Mouse (Mus musculus): ENCODE results near the gene Spin1. TPM values are rescaled to one million over a fixed set of nuclear protein-coding genes. Genes with fewer than 3 reads are reported as not detected.
A peak's percentile ranks its signal among the peaks of the same experiment; 100 is the strongest.
"Not testable (repeated sequence)": the region's sequence is repeated elsewhere in the genome, so short reads cannot be mapped to it uniquely, and the experiment has no call there.

Spin1 gene
- total and polyA plus RNA-seq, 3 experiments: 16.6 to 47.3 (median 23.7) TPM

- Histone ChIP-seq H3K36me3 (ENCODE audit: control insufficient read depth in 1 of 2, insufficient read depth in 2 of 2, low read length in 2 of 2) (peaks cover 0 to 14% of the 10 kb centered on the region in 2 experiments; a peak in 3 of 4 replicates), H3K9me3 (replicated peaks; ENCODE audit: insufficient read depth, low read length) (no peaks in the 10 kb centered on the region), H3K4me1 (ENCODE audit: control insufficient read depth in 1 of 2, insufficient read depth in 2 of 2, low read length in 2 of 2) (peaks cover 0 to 6% of the 10 kb centered on the region in 2 experiments; a peak in 1 of 4 replicates), H3K4me3 (ENCODE audit: control insufficient read depth in 1 of 2, insufficient read depth in 1 of 2, low read depth in 2 of 2, low read length in 2 of 2) (no peak overlapping the region), H3K27me3 (ENCODE audit: control insufficient read depth in 1 of 2, insufficient read depth in 2 of 2, low read length in 2 of 2) (no peaks in the 10 kb centered on the region), H3K27ac (ENCODE audit: control insufficient read depth, low read depth, low read length) (no peak overlapping the region), H3K79me2 (ENCODE audit: control insufficient read depth, insufficient read depth, low read length, poor library complexity) (peaks cover 94% of the 10 kb centered on the region), H3K9ac (ENCODE audit: control insufficient read depth, low read depth, low read length, poor library complexity, severe bottlenecking) (no peak overlapping the region)
- TF ChIP-seq RAD21 (IDR thresholded peaks at IDR 0.05; ENCODE audit: low read depth, low read length) (peak; percentile 16; the same call in 1 of the 2 replicates), CTCF (IDR thresholded peaks at IDR 0.05 in 2 of 3, conservative IDR thresholded peaks at IDR 0.05 in 1 of 3; ENCODE audit: control insufficient read depth in 1 of 3, insufficient read depth in 1 of 3, low read depth in 2 of 3, low read length in 3 of 3, poor library complexity in 1 of 3, severe bottlenecking in 1 of 3) (peak; percentile 5 to 21 (median 7); a peak in 2 of 6 replicates), TCF12 (IDR thresholded peaks at IDR 0.05; ENCODE audit: low read depth, low read length) (no peak), GABPA (IDR thresholded peaks at IDR 0.05; ENCODE audit: low read depth, low read length) (no peak), CHD1 (IDR thresholded peaks at IDR 0.05; ENCODE audit: low read depth, low read length) (no peak), ZNF384 (IDR thresholded peaks at IDR 0.05; ENCODE audit: low read depth, low read length) (peak; percentile 62), MAFK (IDR thresholded peaks at IDR 0.05; ENCODE audit: borderline replicate concordance, low read depth, low read length) (no peak), MEF2A (IDR thresholded peaks at IDR 0.05; ENCODE audit: extremely low read depth, insufficient replicate concordance, low read depth, low read length, poor library complexity, severe bottlenecking) (no peak), ETS1 (IDR thresholded peaks at IDR 0.05; ENCODE audit: low read depth, low read length) (no peak)
- no peak for DNase-seq (ENCODE audit: low read depth, low spot score)
Observed at GRCm38 (mm10) chr13:51105861-51106655, 5.4 kb downstream of the Spin1 start.

GRCm38 (mm10) chr13:51106816-51107215, 6.1 kb downstream of the Spin1 start:
- no peak overlapping the region for H3K9ac ChIP-seq (ENCODE audit: control insufficient read depth, low read depth, low read length, poor library complexity, severe bottlenecking)
- H3K27me3 ChIP-seq (ENCODE audit: control insufficient read depth in 1 of 2, insufficient read depth in 2 of 2, low read length in 2 of 2): no peaks in the 10 kb centered on the region
- no peak for DNase-seq (ENCODE audit: low read depth, low spot score)
- H3K4me3 ChIP-seq (ENCODE audit: control insufficient read depth in 1 of 2, insufficient read depth in 1 of 2, low read depth in 2 of 2, low read length in 2 of 2): no peak overlapping the region
- peaks cover 0 to 14% of the 10 kb centered on the region in 2 experiments; a peak in 3 of 4 replicates for H3K36me3 ChIP-seq (ENCODE audit: control insufficient read depth in 1 of 2, insufficient read depth in 2 of 2, low read length in 2 of 2)
- H3K4me1 ChIP-seq (ENCODE audit: control insufficient read depth in 1 of 2, insufficient read depth in 2 of 2, low read length in 2 of 2): peaks cover 0 to 6% of the 10 kb centered on the region in 2 experiments; a peak in 1 of 4 replicates
- no peaks in the 10 kb centered on the region for H3K9me3 ChIP-seq (replicated peaks; ENCODE audit: insufficient read depth, low read length)
- TF ChIP-seq EP300 (IDR thresholded peaks at IDR 0.05; ENCODE audit: low read depth in 1 of 2, low read length in 2 of 2) (no peak), ZKSCAN1 (IDR thresholded peaks at IDR 0.05; ENCODE audit: low read depth, low read length) (no peak), TBP (IDR thresholded peaks at IDR 0.05; ENCODE audit: low read depth, low read length) (no peak)
- peaks cover 90% of the 10 kb centered on the region for H3K79me2 ChIP-seq (ENCODE audit: control insufficient read depth, insufficient read depth, low read length, poor library complexity)
- H3K27ac ChIP-seq (ENCODE audit: control insufficient read depth, low read depth, low read length): no peak overlapping the region

GRCm38 (mm10) chr13:51109517-51109916, 8.8 kb downstream of the Spin1 start:
- TF ChIP-seq MAZ (IDR thresholded peaks at IDR 0.05; ENCODE audit: low read depth, low read length): no peak
- TF ChIP-seq NELFE (IDR thresholded peaks at IDR 0.05; ENCODE audit: low read depth, low read length): no peak
- no peak for DNase-seq (ENCODE audit: low read depth, low spot score)
- peaks cover 80% of the 10 kb centered on the region for H3K79me2 ChIP-seq (ENCODE audit: control insufficient read depth, insufficient read depth, low read length, poor library complexity)
- peaks cover 0 to 8% of the 10 kb centered on the region in 2 experiments; a peak in 3 of 4 replicates for H3K36me3 ChIP-seq (ENCODE audit: control insufficient read depth in 1 of 2, insufficient read depth in 2 of 2, low read length in 2 of 2)
- H3K4me3 ChIP-seq (ENCODE audit: control insufficient read depth in 1 of 2, insufficient read depth in 1 of 2, low read depth in 2 of 2, low read length in 2 of 2): no peak overlapping the region
- H3K27ac ChIP-seq (ENCODE audit: control insufficient read depth, low read depth, low read length): no peak overlapping the region
- H3K27me3 ChIP-seq (ENCODE audit: control insufficient read depth in 1 of 2, insufficient read depth in 2 of 2, low read length in 2 of 2): no peaks in the 10 kb centered on the region
- no peak overlapping the region for H3K9ac ChIP-seq (ENCODE audit: control insufficient read depth, low read depth, low read length, poor library complexity, severe bottlenecking)
- peaks cover 4% of the 10 kb centered on the region in 2 experiments; a peak in 2 of 4 replicates for H3K4me1 ChIP-seq (ENCODE audit: control insufficient read depth in 1 of 2, insufficient read depth in 2 of 2, low read length in 2 of 2)
- no peaks in the 10 kb centered on the region for H3K9me3 ChIP-seq (replicated peaks; ENCODE audit: insufficient read depth, low read length)

GRCm38 (mm10) chr13:51114398-51114797, 13.7 kb downstream of the Spin1 start:
- peaks cover 14 to 27% of the 10 kb centered on the region in 2 experiments for H3K4me1 ChIP-seq (ENCODE audit: control insufficient read depth in 1 of 2, insufficient read depth in 2 of 2, low read length in 2 of 2)
- not testable (repeated sequence) for H3K9me3 ChIP-seq (replicated peaks; ENCODE audit: insufficient read depth, low read length); H3K27ac ChIP-seq (ENCODE audit: control insufficient read depth, low read depth, low read length)

More at GRCm38 (mm10) chr13:51114398-51114797, 13.7 kb downstream of the Spin1 start:
- not testable (repeated sequence) for H3K9ac ChIP-seq (ENCODE audit: control insufficient read depth, low read depth, low read length, poor library complexity, severe bottlenecking); H3K4me3 ChIP-seq (ENCODE audit: control insufficient read depth in 1 of 2, insufficient read depth in 1 of 2, low read depth in 2 of 2, low read length in 2 of 2); H3K27me3 ChIP-seq (ENCODE audit: control insufficient read depth in 1 of 2, insufficient read depth in 2 of 2, low read length in 2 of 2); DNase-seq (ENCODE audit: low read depth, low spot score)
- peaks cover 0 to 39% of the 10 kb centered on the region in 2 experiments; a peak in 2 of 4 replicates for H3K36me3 ChIP-seq (ENCODE audit: control insufficient read depth in 1 of 2, insufficient read depth in 2 of 2, low read length in 2 of 2)
- H3K79me2 ChIP-seq (ENCODE audit: control insufficient read depth, insufficient read depth, low read length, poor library complexity): peaks cover 74% of the 10 kb centered on the region

Measured in MEL (cell line).